Mouse (Mus musculus): ENCODE data around the gene Cyp2ab1.

- TF ChIP-seq CTCF (IDR thresholded peaks at IDR 0.05; ENCODE audit: control insufficient read depth, insufficient read depth, insufficient read length) (no peak), FOSL1 (IDR thresholded peaks at IDR 0.05; ENCODE audit: insufficient read depth, low read length, poor library complexity, severe bottlenecking) (no peak), MYOD1 (IDR thresholded peaks at IDR 0.05; ENCODE audit: control insufficient read depth, insufficient read length, low read depth) (no peak)
Measured at GRCm38 (mm10) chr16:20328306-20328705, 3.1 kb upstream of the Cyp2ab1 start.
